In the genomic region with DNA sequence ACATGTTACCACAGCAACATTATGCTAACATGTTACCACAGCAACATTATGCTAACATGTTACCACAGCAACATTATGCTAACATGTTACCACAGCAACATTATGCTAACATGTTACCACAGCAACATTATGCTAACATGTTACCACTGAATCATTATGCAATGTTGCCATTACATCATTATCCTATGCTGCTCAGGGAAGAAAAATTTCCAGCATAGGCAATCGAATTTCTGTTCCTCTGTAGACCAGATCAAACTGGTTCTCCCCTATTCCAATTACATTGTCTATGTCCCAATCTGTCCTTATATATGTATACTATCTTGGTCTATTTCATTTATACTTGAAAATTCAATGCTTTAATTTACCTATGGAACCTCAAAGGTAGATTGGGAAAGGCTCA, we compare ENCODE assay signal across 6 mouse cellular contexts.
DNase-seq lines count a peak whose midpoint lies in the region; ATAC-seq and TF ChIP-seq lines count a peak whose summit lies in the region.
"Not testable (repeated sequence)": the region's sequence is repeated elsewhere in the genome, so short reads cannot be mapped to it uniquely, and the experiment has no call there.

No protein-coding gene starts in this region.

- TF ChIP-seq CTCF in lung, postnatal 0 days (IDR thresholded peaks at IDR 0.05); midbrain, postnatal 0 days (IDR thresholded peaks at IDR 0.05): not testable (repeated sequence)

- H3K27me3 ChIP-seq in forebrain, embryonic 13.5 days; forebrain, embryonic 16.5 days (replicated peaks; ENCODE audit: control insufficient read depth, insufficient read depth, low read length); lung, postnatal 0 days (replicated peaks; ENCODE audit: insufficient read depth, low read length); midbrain, embryonic 13.5 days; midbrain, postnatal 0 days (ENCODE audit: insufficient read depth, low read length): not testable (repeated sequence)

- WGBS in forebrain, embryonic 13.5 days, result 71% methylated on average over 1 of the region's 1 CpGs
- 53% methylated on average over 1 of the region's 1 CpGs for WGBS in forebrain, embryonic 16.5 days
- 68% methylated on average over 1 of the region's 1 CpGs for WGBS in lung, postnatal 0 days
- 80% methylated on average over 1 of the region's 1 CpGs for WGBS in midbrain, embryonic 13.5 days
- 56% methylated on average over 1 of the region's 1 CpGs for WGBS in midbrain, postnatal 0 days

- H3K27ac ChIP-seq in forebrain, embryonic 13.5 days; forebrain, embryonic 16.5 days (ENCODE audit: low read length); lung, postnatal 0 days (ENCODE audit: low read length); midbrain, embryonic 13.5 days; midbrain, postnatal 0 days (ENCODE audit: low read depth, low read length): not testable (repeated sequence)

- H3K4me2 ChIP-seq in forebrain, embryonic 13.5 days; forebrain, embryonic 16.5 days (ENCODE audit: low read length); lung, postnatal 0 days (replicated peaks; ENCODE audit: low read depth, low read length); midbrain, embryonic 13.5 days (replicated peaks); midbrain, postnatal 0 days (ENCODE audit: low read depth, low read length, poor library complexity, severe bottlenecking): not testable (repeated sequence)

- not testable (repeated sequence) for H3K9me3 ChIP-seq in forebrain, embryonic 13.5 days (replicated peaks); forebrain, embryonic 16.5 days (ENCODE audit: control insufficient read depth, low read length); lung, postnatal 0 days (ENCODE audit: low read length); midbrain, embryonic 13.5 days; midbrain, postnatal 0 days (ENCODE audit: low read length)

- not testable (repeated sequence) for H3K4me1 ChIP-seq in forebrain, embryonic 13.5 days; forebrain, embryonic 16.5 days (replicated peaks; ENCODE audit: control insufficient read depth, insufficient read depth, low read length); lung, postnatal 0 days (ENCODE audit: insufficient read depth, low read depth, low read length); midbrain, embryonic 13.5 days (replicated peaks); midbrain, postnatal 0 days (ENCODE audit: insufficient read depth, low read length)

- peak; percentile 53 for DNase-seq in lung, postnatal 0 days (ENCODE audit: low spot score)
- not testable (repeated sequence) for DNase-seq in midbrain, postnatal 0 days (ENCODE audit: low spot score)

- ATAC-seq in forebrain, embryonic 13.5 days, result peak; percentile 67; the same call in 1 of the 2 replicates
- ATAC-seq in forebrain, embryonic 16.5 days, result peak; percentile 72
- ATAC-seq in frontal cortex, adult (ENCODE audit: low TSS enrichment), result peak; percentile 52; the same call in 1 of the 2 replicates
- not testable (repeated sequence) for ATAC-seq in lung, postnatal 0 days
- ATAC-seq in midbrain, embryonic 13.5 days, result peak; percentile 34; the same call in 1 of the 2 replicates
- ATAC-seq in midbrain, postnatal 0 days (ENCODE audit: low FRiP score), result peak; percentile 38; the same call in 1 of the 2 replicates

- H3K4me3 ChIP-seq in forebrain, embryonic 13.5 days; forebrain, embryonic 16.5 days (replicated peaks; ENCODE audit: low read length); lung, postnatal 0 days (ENCODE audit: low read depth, low read length); midbrain, embryonic 13.5 days (replicated peaks); midbrain, postnatal 0 days (ENCODE audit: low read depth, low read length): not testable (repeated sequence)

- H3K36me3 ChIP-seq in forebrain, embryonic 13.5 days (ENCODE audit: poor library complexity, severe bottlenecking); forebrain, embryonic 16.5 days (ENCODE audit: control insufficient read depth, insufficient read depth); lung, postnatal 0 days (ENCODE audit: insufficient read depth, low read length); midbrain, embryonic 13.5 days; midbrain, postnatal 0 days (ENCODE audit: insufficient read depth, low read length): not testable (repeated sequence)

- TF ChIP-seq EP300 in lung, postnatal 0 days (IDR thresholded peaks at IDR 0.05), result not testable (repeated sequence)

- H3K9ac ChIP-seq in forebrain, embryonic 13.5 days; forebrain, embryonic 16.5 days (replicated peaks; ENCODE audit: low read depth, low read length); lung, postnatal 0 days (replicated peaks; ENCODE audit: low read depth); midbrain, embryonic 13.5 days (replicated peaks); midbrain, postnatal 0 days (replicated peaks; ENCODE audit: low read length, poor library complexity, severe bottlenecking): not testable (repeated sequence)
